Mouse (Mus musculus): ENCODE data around the gene Slc6a20b.
A peak's percentile ranks its signal among the peaks of the same experiment; 100 is the strongest.
"Not testable (repeated sequence)": the region's sequence is repeated elsewhere in the genome, so short reads cannot be mapped to it uniquely, and the experiment has no call there.

Gene Slc6a20b

DNA sequence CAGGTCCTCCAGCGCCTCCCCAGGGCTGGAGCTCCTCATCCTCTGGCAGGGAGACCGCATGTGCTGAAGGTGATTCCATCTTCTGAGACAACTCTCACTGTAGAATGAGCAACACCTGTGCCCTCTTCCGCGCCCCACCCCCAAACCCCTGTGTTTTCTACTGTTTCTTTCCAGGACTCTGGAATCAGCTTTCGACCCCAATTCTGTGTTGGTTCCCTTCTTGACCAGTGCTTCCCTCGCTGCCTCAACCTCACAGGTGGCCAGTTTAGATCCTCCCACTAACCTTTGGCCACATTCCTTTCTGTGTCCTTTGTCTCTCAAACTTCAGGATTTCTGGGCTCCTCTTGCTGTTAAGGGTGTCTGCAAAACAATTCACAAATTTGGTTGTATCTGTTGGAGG, at the start of gene Slc6a20b:
TSS of gene Slc6a20b (minus strand) at position 285 of the 400 bp plus-strand sequence.
- ATAC-seq (ENCODE audit: insufficient number of reproducible peaks, low FRiP score, low TSS enrichment), result no peak

DNA sequence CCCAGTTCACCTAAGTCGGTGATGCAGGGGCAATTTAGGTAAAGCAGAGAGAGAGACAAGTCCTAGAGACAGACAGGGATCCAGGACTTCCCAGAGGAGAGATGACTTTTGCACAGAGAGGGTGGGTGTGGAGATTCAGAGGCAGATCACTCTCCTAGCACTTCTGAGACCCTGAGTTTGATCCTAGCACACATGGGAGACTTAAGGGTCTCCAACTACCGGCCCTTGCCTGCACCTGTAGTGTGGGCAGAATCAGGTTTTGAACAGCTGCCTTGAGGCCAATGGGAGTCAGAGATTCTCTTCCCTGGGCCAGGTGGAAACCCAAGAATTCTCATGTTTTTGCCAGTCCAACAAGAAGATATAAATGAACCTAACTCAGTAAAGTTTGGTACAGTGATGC, 46.8 kb upstream of the Slc6a20b start:
- no peak for ATAC-seq (ENCODE audit: insufficient number of reproducible peaks, low FRiP score, low TSS enrichment)

- ATAC-seq (ENCODE audit: insufficient number of reproducible peaks, low FRiP score, low TSS enrichment), result no peak
Observed at GRCm38 (mm10) chr9:123678327-123679105, 46.2 kb upstream of the Slc6a20b start, which contains the start of the genes Ccr9 and Slc6a20a. Gene Ccr9 (plus strand): TSS chr9:123678439. Gene Slc6a20a (minus strand): TSS chr9:123678885.

GRCm38 (mm10) chr9:123665645-123666044, 33.3 kb upstream of the Slc6a20b start:
- no peak for ATAC-seq (ENCODE audit: insufficient number of reproducible peaks, low FRiP score, low TSS enrichment)

DNA sequence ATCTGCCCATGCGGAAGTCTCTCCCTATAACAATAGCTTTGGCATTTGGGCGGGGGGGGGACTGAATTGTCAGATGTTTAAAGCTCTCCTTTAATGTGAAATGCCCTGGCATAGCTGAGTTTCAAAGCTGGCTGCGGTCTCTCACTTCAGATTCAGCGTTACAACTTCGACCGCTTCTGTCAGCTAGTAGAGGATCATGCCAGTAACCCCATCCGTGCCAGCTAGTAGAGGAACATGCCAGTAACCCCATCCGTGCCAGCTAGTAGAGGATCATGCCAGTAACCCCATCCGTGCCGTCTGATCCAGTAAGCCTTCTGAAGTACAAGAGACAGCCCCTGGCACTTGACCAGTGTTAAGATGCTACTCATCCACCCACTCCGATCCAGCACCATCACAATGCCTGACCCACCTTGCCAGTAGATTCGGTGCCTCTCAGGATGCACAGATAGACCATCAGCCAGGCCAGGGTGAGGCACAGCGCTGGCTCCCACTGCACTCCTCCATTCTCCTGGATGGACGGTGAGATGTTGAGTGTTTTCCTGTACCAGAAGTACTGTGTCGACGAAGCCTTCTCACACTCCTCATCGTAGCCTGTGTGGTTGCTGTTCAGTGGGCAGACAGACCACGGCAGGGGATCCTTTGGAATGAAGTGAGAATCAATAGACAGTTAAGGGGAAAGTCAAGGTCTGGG, 27.8 kb upstream of the Slc6a20b start:
- ATAC-seq (ENCODE audit: insufficient number of reproducible peaks, low FRiP score, low TSS enrichment), result not testable (repeated sequence)

DNA sequence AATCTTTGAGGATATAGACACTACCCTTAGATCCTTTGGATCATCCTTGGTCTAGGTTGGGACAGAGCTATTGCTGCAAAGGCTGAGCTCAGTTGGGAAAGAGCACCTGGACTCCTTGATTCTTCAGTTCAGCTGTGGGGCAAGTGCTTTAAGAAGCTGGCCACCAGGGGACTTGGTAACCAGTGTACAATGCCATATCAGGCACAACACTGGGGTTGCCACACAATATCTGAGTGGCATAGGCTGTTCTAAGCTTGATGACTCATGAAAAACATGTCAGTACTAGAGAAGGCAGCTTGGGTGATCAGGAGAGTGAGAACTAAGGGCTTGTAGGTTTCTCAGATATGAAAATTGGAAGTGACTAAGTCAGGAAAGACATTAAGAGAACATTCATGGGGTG, 26.6 kb upstream of the Slc6a20b start:
- no peak for ATAC-seq (ENCODE audit: insufficient number of reproducible peaks, low FRiP score, low TSS enrichment)

DNA sequence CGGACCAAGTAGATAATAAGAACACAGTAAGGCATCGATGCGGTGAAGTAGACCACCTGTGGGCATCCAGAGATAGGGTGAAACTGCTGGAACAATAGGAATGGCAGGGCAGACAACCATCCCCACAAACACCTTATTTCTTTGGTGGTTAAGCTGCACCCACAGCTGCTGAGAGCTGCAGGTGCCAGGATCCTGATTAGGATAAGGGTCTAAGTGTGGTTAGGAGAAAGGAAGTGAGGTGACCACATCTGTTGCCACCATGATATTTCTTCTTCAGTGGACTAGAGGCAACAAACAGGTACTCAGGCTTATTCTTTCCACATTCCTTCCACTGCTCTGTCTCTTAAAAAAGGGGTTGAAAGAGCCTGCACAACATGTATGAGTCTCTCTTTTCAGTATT, 25.1 kb upstream of the Slc6a20b start:
- no peak for ATAC-seq (ENCODE audit: insufficient number of reproducible peaks, low FRiP score, low TSS enrichment)

DNA sequence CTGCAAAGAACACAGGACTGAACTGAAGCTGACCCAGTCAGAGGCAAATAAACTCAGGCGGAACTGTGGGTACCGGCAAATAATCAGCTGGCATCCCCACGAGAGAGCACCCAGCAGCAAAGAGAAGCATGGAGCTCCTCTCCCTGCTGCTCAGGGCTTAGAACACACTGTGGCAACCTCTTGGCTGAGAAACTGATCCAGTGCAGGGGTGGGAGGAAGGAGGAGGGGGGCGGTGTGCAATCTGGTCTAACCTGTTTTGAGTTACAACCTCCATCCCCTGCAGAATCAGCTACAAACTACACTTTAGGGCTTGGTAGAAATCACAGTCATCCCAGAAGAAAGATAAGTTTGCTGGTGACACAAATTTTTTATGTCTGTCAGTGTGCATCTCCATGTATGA, 19.0 kb upstream of the Slc6a20b start:
- ATAC-seq (ENCODE audit: insufficient number of reproducible peaks, low FRiP score, low TSS enrichment), result no peak

GRCm38 (mm10) chr9:123649785-123650511, 17.6 kb upstream of the Slc6a20b start:
- ATAC-seq (ENCODE audit: insufficient number of reproducible peaks, low FRiP score, low TSS enrichment), result no peak

GRCm38 (mm10) chr9:123640106-123640505, 7.7 kb upstream of the Slc6a20b start:
- no peak for ATAC-seq (ENCODE audit: insufficient number of reproducible peaks, low FRiP score, low TSS enrichment)

DNA sequence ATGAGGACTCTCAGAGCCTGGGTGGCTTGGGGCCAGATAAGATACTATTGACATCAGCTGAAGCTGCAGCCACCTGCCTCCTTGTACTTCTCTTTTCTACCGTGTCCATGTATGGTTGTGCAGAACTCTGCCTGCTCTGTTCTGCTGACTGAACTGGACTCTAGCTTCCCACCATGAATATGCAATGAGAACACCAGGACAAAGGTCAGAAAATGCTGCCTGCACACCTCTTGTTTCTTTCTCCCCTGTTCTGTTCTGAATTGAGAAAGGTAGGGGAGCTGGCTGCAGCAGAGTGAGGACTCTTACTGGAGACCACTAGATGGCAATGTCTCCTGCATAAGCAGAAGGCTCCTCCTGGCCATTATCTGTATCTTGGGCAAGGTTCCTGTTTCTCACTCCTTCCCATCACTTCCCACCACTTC, 6.3 kb upstream of the Slc6a20b start:
- peak; percentile 61; the same call in 1 of the 2 replicates for ATAC-seq (ENCODE audit: insufficient number of reproducible peaks, low FRiP score, low TSS enrichment)

DNA sequence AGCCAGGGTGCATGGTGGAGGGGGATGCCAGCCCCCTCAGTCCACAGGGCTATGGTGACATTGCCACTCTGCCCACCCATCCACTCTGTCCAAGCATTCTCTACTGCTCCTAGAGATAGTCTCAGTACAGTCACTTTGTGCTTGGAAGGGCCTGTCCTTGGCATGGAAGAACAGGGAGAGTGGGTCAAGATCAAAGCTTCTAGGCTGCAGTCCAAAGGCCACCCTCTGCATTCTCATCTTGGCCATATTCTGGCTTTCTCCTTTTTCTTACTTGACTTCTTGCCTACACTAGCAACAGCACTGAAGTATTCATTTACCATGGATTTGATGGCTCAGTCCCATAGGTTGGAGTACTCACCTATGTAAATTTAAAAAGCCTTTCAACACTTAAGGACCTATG, 5.9 kb upstream of the Slc6a20b start:
- no peak for ATAC-seq (ENCODE audit: insufficient number of reproducible peaks, low FRiP score, low TSS enrichment)

DNA sequence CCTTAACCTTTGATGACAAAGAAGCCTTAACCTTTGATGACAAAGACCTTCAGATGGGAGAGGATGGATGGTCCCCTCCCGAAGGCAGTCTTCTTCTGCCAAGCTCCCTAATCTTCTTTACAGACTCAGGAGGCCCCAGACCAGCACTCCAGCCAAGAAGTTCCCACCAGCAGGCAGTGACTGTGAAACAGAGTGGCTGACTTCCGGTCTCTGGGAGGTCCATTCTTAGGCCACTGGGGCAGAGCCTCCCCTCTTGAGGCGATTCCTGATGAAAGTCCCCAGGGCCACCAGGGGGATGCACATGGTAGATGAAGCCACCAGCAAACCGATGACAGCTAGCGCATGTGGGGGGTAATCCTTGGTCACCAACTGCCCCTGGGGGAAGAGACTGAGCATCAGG, 4.4 kb upstream of the Slc6a20b start:
- ATAC-seq (ENCODE audit: insufficient number of reproducible peaks, low FRiP score, low TSS enrichment), result no peak

- no peak for ATAC-seq (ENCODE audit: insufficient number of reproducible peaks, low FRiP score, low TSS enrichment)
Observed at GRCm38 (mm10) chr9:123632993-123633392, 628 bp upstream of the Slc6a20b start.

DNA sequence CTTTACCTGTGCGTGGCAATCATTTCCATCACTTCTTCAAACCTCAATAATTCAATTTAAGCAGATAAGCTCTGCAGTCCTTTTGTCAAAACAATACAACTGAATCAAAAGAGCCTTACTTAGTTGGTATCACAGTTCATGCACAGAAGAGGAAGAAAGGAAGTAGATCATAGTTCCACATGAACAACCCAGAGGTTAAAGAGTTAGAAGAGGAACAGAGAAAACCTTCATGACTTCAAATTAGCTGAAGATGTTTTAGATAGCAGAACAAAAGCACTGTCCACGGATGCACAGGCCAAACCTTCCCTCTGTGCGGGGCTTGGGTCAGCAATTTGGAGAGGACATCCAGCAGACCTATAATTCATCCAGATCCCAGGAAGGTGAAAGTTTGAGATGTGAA, 699 bp downstream of the Slc6a20b start:
- ATAC-seq (ENCODE audit: insufficient number of reproducible peaks, low FRiP score, low TSS enrichment), result no peak

GRCm38 (mm10) chr9:123625821-123626220, 6.5 kb downstream of the Slc6a20b start:
- no peak for ATAC-seq (ENCODE audit: insufficient number of reproducible peaks, low FRiP score, low TSS enrichment)

DNA sequence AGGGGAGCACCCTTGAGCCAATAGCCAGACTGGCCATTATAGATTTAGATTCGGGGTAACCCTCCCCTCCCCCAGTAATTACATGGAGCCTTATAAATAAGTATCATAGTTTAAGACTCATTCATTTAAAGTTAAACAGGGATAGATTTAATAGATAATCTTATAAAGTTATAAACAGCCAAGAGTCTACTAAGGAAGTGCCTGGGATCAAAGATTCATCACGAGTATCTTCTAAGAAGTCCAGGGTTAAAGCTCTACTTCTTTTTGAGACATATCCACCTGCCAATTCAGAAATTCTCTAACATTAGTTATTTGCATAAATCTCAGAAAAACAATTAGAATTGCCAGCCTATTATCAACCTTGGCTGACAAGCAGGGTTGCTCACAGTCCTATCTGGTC, 7.6 kb downstream of the Slc6a20b start:
- ATAC-seq (ENCODE audit: insufficient number of reproducible peaks, low FRiP score, low TSS enrichment), result no peak

- no peak for ATAC-seq (ENCODE audit: insufficient number of reproducible peaks, low FRiP score, low TSS enrichment)
Observed at GRCm38 (mm10) chr9:123620311-123621098, 11.9 kb downstream of the Slc6a20b start.

DNA sequence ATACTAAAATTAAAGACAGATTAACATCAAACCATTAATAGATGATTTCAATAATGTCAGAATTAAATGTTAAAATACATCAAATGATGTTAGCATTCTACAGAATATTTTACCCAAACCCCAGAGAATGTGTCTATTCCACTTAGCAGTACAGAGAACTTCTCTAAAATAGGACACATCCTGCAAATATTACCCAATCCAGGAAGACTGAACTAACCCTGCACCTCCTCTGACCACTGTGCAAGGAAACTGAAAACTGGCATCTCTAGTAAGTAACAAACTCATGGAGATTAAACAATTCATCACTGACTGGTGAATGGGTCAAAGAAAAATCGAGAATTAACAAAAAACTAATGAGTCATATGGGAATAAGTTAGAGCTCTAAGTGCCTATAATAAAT, 30.8 kb downstream of the Slc6a20b start:
- no peak for ATAC-seq (ENCODE audit: insufficient number of reproducible peaks, low FRiP score, low TSS enrichment)

DNA sequence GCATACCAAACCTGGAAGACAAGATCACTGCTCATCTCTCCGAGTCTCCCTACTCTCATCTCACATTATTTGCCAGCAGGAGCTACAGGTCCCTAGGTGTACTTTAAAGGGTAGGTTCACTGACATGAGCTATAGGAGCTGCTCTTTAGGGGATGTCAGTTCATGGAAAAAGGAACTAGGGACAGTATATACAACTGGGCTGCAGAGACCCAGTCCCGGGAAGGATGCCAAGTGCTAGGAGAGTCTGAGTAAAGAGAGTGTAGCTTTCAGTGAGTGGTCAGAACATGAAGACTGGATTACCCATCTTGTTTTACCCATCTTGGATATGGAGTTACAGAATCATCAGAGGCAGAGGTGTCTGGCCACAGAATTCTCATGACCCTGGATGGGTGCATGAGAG, 35.0 kb downstream of the Slc6a20b start:
- no peak for ATAC-seq (ENCODE audit: insufficient number of reproducible peaks, low FRiP score, low TSS enrichment)
